In genomic region chr3:67886176-67886575, GRCm38 (mm10) we compare ENCODE assay signal across 27 mouse cellular contexts. TPM values are rescaled to one million over a fixed set of nuclear protein-coding genes. Genes with fewer than 3 reads are reported as not detected.
"Had no signal": no experiment of that assay in that cellular context is flagged by ENCODE, and none has a peak within 500 bp of the region (broad histone marks: within the 10 kb centered on the region; RNA-seq: fewer than 3 reads in every experiment).

No protein-coding gene starts in this region.

- DNase-seq: kidney, adult 11 months; kidney, adult 8-10 months; kidney, postnatal 10 days; kidney, postnatal 36 days; layer of hippocampus, postnatal 36 days; liver; lung, adult 18-20 months; lung, postnatal 10 days; lung, postnatal 36 days; right cerebral cortex, adult 18-20 months; right cerebral cortex, postnatal 14 days; right cerebral cortex, postnatal 4 days; thymus, adult 2 months; thymus, postnatal 14 days; thymus, postnatal 4 days had no signal

- H3K27ac ChIP-seq: kidney, embryonic 15.5 days; left cerebral cortex, adult 2 months; limb, embryonic 10.5 days; limb, embryonic 13.5 days; liver, embryonic 12.5 days; liver, embryonic 15.5 days; lung, embryonic 15.5 days; neural tube, embryonic 12.5 days; neural tube, embryonic 15.5 days; stomach, postnatal 0 days had no signal

- H3K4me2 ChIP-seq: kidney, embryonic 15.5 days; limb, embryonic 13.5 days; liver, embryonic 12.5 days; liver, embryonic 15.5 days; lung, embryonic 15.5 days; neural tube, embryonic 12.5 days; neural tube, embryonic 15.5 days had no signal

- H3K36me3 ChIP-seq: kidney, embryonic 15.5 days; limb, embryonic 10.5 days; limb, embryonic 13.5 days; liver, embryonic 12.5 days; liver, embryonic 15.5 days; lung, embryonic 15.5 days; neural tube, embryonic 12.5 days; neural tube, embryonic 15.5 days had no signal

- H3K4me3 ChIP-seq: kidney, embryonic 15.5 days; left cerebral cortex, adult 2 months; limb, embryonic 10.5 days; limb, embryonic 13.5 days; liver, embryonic 12.5 days; liver, embryonic 15.5 days; lung, embryonic 15.5 days; megakaryocyte, embryonic 14.5 days; neural tube, embryonic 12.5 days; neural tube, embryonic 15.5 days had no signal

- H3K9me3 ChIP-seq: kidney, embryonic 15.5 days; limb, embryonic 10.5 days; limb, embryonic 13.5 days; liver, embryonic 12.5 days; liver, embryonic 15.5 days; lung, embryonic 15.5 days; megakaryocyte, embryonic 14.5 days; neural tube, embryonic 12.5 days; neural tube, embryonic 15.5 days had no signal

- ATAC-seq: liver, embryonic 12.5 days had no signal

- H3K4me1 ChIP-seq: kidney, embryonic 15.5 days; liver, embryonic 12.5 days; liver, embryonic 15.5 days; lung, embryonic 15.5 days; megakaryocyte, embryonic 14.5 days; neural tube, embryonic 12.5 days had no signal

- H3K9ac ChIP-seq: kidney, embryonic 15.5 days; limb, embryonic 13.5 days; liver, embryonic 12.5 days; liver, embryonic 15.5 days; lung, embryonic 15.5 days; neural tube, embryonic 12.5 days; neural tube, embryonic 15.5 days had no signal

- H3K27me3 ChIP-seq: liver, embryonic 12.5 days; liver, embryonic 15.5 days; lung, embryonic 15.5 days; megakaryocyte, embryonic 14.5 days; neural tube, embryonic 12.5 days; neural tube, embryonic 15.5 days had no signal

RNA-seq across cellular contexts. Expression of gene Iqcj, which starts 5.8 kb away (rescaled TPM):
- polyA plus RNA-seq: kidney, embryonic 15.5 days; limb, embryonic 10.5 days; liver, embryonic 12.5 days; liver, embryonic 15.5 days; lung, embryonic 15.5 days; stomach, embryonic 14.5 days; stomach, postnatal 0 days had no signal

RNA-seq across cellular contexts. Expression of gene Iqschfp, which starts 5.9 kb away (rescaled TPM):
- polyA plus RNA-seq: kidney, embryonic 15.5 days; limb, embryonic 10.5 days; limb, embryonic 13.5 days; liver, embryonic 12.5 days; liver, embryonic 15.5 days; lung, embryonic 15.5 days; thymus, adult 2 months had no signal
